Mouse (Mus musculus): ENCODE data around the gene Slc24a5.

The Slc24a5 gene

GRCm38 (mm10) chr2:125136846-125137245 lies 68.9 kb downstream of the Slc24a5 start:
- Histone ChIP-seq H3K27me3 (ENCODE audit: control insufficient read depth, insufficient read depth, low read length, poor library complexity, severe bottlenecking) (no peaks in the 10 kb centered on the region), H3K36me3 (ENCODE audit: control insufficient read depth, insufficient read depth, low read length, poor library complexity, severe bottlenecking) (no peaks in the 10 kb centered on the region)
- DNase-seq (ENCODE audit: low read depth, low spot score) = no peak

Measured in splenic B cell, adult 2 months (primary cell).